Mouse (Mus musculus) brain, embryonic 14.5 days (tissue): ENCODE measurements around the gene Met.

Experiments
- CTCF ChIP-seq: fragments of 200-500 bp; IDR thresholded peaks from 2 replicates; pipeline ENCODE4 v1.5.1; 2012; ENCODE audit warnings: inconsistent platforms, mild to moderate bottlenecking, moderate library complexity, borderline replicate concordance; ENCODE audit not compliant: insufficient read depth, insufficient read length; ENCODE audit errors: extremely low read depth
- POLR2A ChIP-seq: fragments of 200-500 bp; IDR thresholded peaks from 2 replicates; pipeline ENCODE4 v1.6.1; 2012; ENCODE audit warnings: mild to moderate bottlenecking, inconsistent platforms, borderline replicate concordance; ENCODE audit not compliant: poor library complexity, insufficient read depth, insufficient read length, severe bottlenecking; ENCODE audit errors: extremely low read depth

GRCm38 (mm10) chr6:17478252-17478651 is 14.7 kb downstream of the Met start:
- no peak for TF ChIP-seq CTCF
- TF ChIP-seq POLR2A: no peak
